Mouse (Mus musculus): ENCODE measurements around the gene Masp1. TPM values are rescaled to one million over a fixed set of nuclear protein-coding genes. Genes with fewer than 3 reads are reported as not detected.
A peak's percentile ranks its signal among the peaks of the same experiment; 100 is the strongest.

Masp1 gene
- total RNA-seq, 2 experiments from 2014 or later, result 7.7 to 18.7 TPM

DNA sequence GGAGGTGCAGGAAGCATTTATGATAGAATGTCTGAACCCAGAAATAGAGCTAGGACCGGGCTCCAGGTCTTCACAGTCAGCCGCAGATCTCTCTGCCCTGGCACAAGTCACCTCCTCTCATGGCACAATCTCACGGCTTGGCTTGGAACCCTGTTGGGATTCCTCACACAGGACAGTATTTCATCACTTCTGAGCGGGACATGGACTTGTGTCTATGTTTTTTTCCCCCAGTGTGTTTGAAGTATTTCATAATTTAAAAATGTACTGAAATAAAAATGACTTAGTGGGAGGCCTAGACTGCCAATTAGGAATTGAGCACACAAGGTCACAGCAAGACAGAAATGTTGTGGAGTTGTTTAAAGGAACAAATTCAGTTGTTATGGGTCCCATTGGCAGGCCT lies 76.4 kb downstream of the Masp1 start:
- DNase-seq, result peak; percentile 56
- Histone ChIP-seq H3K4me3 (no peak overlapping the region), H3K27ac (peak overlapping the region; percentile 17)
- no peak for TF ChIP-seq CTCF (IDR thresholded peaks at IDR 0.05)
- intact Hi-C loops (cut with DNase I), result no loop called here

- H3K27ac ChIP-seq, result no peak overlapping the region
- no peak for DNase-seq
- no peak overlapping the region for H3K4me3 ChIP-seq
- intact Hi-C loops (cut with DNase I), result no loop called here
- peak; percentile 41 for TF ChIP-seq CTCF (IDR thresholded peaks at IDR 0.05)
Observed at GRCm38 (mm10) chr16:23437404-23438166, 83.0 kb downstream of the Masp1 start.

- intact Hi-C loops (cut with DNase I), result no loop called here
- no peak for DNase-seq
- Histone ChIP-seq H3K4me3 (no peak overlapping the region), H3K27ac (no peak overlapping the region)
- TF ChIP-seq CTCF (IDR thresholded peaks at IDR 0.05), result no peak
Observed at GRCm38 (mm10) chr16:23429991-23430390, 90.6 kb downstream of the Masp1 start.

DNA sequence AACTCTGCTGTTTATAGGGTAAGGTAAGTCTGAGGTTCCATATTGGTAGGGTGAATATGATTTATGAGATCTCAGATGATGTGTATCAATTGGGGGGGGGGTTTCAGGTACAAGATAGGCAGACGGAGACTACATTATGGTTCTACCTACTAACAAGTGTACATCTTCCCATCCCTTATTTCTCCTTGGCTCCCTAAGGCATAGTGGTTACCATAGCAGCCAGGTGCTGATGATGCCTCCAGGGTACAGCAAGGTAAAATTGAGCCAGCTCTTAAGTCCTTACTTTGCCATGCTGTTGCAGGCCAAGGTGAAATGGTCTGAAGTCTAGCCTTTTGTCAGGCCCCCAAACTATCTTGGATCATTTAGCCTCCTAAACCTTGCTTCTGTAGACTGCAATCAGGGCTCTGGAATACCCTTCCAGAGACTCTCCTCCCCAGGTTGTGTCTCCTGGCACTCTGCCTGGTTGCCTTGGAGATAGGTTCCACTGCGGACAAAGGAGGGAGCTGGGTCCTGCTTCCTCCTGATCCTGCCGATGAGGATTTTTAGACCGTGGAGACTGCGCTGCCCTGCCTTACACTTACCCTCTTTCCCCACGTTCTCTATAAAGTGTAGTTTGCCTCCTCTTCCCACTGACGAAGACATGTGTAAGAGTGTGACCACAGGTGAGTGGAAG lies 91.8 kb downstream of the Masp1 start, which contains the start of gene Rtp1:
Rtp1 (plus strand) TSS at position 487 of the 673 bp plus-strand sequence.
- no peak for DNase-seq

DNA sequence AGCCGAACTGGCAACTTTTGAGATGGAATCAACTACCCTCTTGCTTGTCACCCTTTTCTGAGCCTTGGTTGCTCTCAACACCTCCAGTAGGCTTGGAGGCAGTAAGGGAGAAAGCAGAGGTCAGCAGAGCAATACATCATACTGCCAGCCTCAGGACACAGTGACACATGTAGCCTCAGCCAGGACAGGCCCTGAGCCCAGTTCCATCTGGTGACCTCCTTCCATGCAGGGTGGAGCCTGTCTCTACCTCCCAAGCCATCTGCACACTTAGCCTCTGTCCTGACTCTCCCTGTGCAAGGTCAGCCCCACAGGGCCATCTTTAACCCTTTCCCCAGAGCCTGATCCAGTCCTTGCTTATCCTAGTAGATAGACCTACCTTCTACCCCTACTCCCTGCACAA lies 92.9 kb downstream of the Masp1 start:
- no peak for TF ChIP-seq CTCF (IDR thresholded peaks at IDR 0.05)
- peak; percentile 45 for DNase-seq
- Histone ChIP-seq H3K4me3 (no peak overlapping the region), H3K27ac (no peak overlapping the region)
- intact Hi-C loops (cut with DNase I), result no loop called here

More for the DNA sequence above, 91.8 kb downstream of the Masp1 start, which contains the start of gene Rtp1:
- intact Hi-C loops (cut with DNase I), result no loop called here
- TF ChIP-seq CTCF (IDR thresholded peaks at IDR 0.05), result no peak
- no peak within 1 kb of the TSS for H3K27ac ChIP-seq
- no peak within 1 kb of the TSS for H3K4me3 ChIP-seq

GRCm38 (mm10) chr16:23423825-23424224 lies 96.8 kb downstream of the Masp1 start:
- DNase-seq, result no peak
- no peak for TF ChIP-seq CTCF (IDR thresholded peaks at IDR 0.05)
- H3K27ac ChIP-seq, result peak overlapping the region; percentile 28; the same call in 1 of the 2 replicates
- H3K4me3 ChIP-seq, result no peak overlapping the region
- intact Hi-C loops (cut with DNase I), result no loop called here

DNA sequence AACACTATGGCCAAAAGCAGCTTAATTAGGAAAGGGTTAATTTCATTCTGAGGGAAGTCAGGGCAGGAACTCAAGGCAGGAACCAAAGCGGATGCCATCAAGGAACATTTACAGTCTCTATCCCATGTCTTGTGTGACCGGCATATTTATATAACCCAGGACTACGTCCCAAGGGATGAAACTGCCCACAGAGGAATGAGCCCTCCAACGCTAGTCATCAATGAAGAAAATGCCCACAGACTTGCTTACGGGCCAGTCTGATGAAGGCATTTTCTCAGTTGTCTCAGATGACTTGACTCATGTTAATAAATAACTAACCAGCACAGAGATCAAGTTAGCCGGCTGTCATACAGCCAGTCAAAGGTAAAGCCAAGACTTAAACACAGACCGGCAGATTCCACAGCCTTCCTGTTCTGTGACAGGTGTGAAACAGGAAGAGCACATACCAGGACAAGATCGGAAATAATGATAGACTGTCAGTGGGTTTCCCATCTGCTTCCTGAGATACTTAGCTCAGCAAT lies 101.0 kb downstream of the Masp1 start:
- TF ChIP-seq CTCF (IDR thresholded peaks at IDR 0.05), result no peak
- intact Hi-C loops (cut with DNase I), result no loop called here
- Histone ChIP-seq H3K4me3 (no peak overlapping the region), H3K27ac (no peak overlapping the region)
- DNase-seq, result no peak

GRCm38 (mm10) chr16:23417456-23418240 lies 103.0 kb downstream of the Masp1 start:
- intact Hi-C loops (cut with DNase I), result no loop called here
- no peak for DNase-seq
- no peak for TF ChIP-seq CTCF (IDR thresholded peaks at IDR 0.05)
- Histone ChIP-seq H3K27ac (0 out of 2 replicates have a peak overlapping the region, but pooled peaks have one; percentile 75), H3K4me3 (no peak overlapping the region)

GRCm38 (mm10) chr16:23416657-23417293 lies 103.8 kb downstream of the Masp1 start:
- intact Hi-C loops (cut with DNase I), result no loop called here
- Histone ChIP-seq H3K27ac (peak overlapping the region; percentile 75), H3K4me3 (peak overlapping the region; percentile 60)
- no peak for DNase-seq
- TF ChIP-seq CTCF (IDR thresholded peaks at IDR 0.05), result no peak

- DNase-seq, result peak; percentile 63
- intact Hi-C loops (cut with DNase I), result no loop called here
- peak overlapping the region; percentile 75 for H3K27ac ChIP-seq
- no peak for TF ChIP-seq CTCF (IDR thresholded peaks at IDR 0.05)
- H3K4me3 ChIP-seq, result peak overlapping the region; percentile 60
Observed at GRCm38 (mm10) chr16:23416261-23416656, 104.4 kb downstream of the Masp1 start.

DNA sequence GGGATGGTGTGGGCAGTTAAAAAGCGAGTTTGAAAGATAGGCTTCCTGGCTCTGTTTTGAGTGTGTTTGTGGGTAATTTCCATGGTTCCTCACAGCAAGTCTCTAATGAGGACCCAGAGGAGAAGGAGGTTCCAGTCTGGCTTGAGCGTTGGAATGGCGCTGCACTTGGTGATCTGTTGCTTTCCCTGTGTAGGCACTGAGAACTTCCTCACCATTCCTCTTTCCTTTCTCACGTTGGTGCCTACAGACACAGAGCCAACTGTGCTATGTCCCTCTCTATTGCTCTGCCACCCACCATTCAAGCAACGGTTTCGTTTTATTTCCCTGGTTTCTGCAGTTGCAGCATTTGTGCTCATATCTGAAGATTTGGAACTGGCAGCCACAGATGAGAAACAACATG lies 107.7 kb downstream of the Masp1 start:
- no peak for TF ChIP-seq CTCF (IDR thresholded peaks at IDR 0.05)
- intact Hi-C loops (cut with DNase I), result no loop called here
- no peak for DNase-seq
- H3K4me3 ChIP-seq, result no peak overlapping the region
- no peak overlapping the region for H3K27ac ChIP-seq

Data from gastrocnemius, adult 2 months (tissue).